Mouse (Mus musculus) adrenal gland, adult 2 months (tissue): ENCODE measurements around the gene Psmd14. TPM values are rescaled to one million over a fixed set of nuclear protein-coding genes. Genes with fewer than 3 reads are reported as not detected.

Experiments used
- DNase-seq: peaks from one replicate; pipeline ENCODE4 v3.0.0; 2021
- long read RNA-seq: library from polyadenylated mRNA; stranded (forward); transcript quantifications from one replicate; pipeline ENCODE4 v2.0.0, GENCODE M21; 2021
- polyA plus RNA-seq: library from polyadenylated mRNA; depleted of rRNA; stranded (reverse); fragments of >200 nt; gene quantifications from 2 replicates; pipeline ENCODE4 v1.2.3, GENCODE M21; 2012; rRNA removed
- total RNA-seq, 2 experiments: library from RNA; stranded (reverse); gene quantifications; 2 replicates each; pipeline ENCODE4 v1.2.3; 2021

Psmd14 gene
- 100 to 1,000 TPM; 108 to 118 TPM for total RNA-seq
- polyA plus RNA-seq: 2.3 and 3.1 TPM in 2 replicates
- long read RNA-seq, transcript Psmd14-201 (12 exons, 1,541 nt): major isoform, 84 of 89 reads
- long read RNA-seq, partial matches to known transcripts: 0 of 89 reads
- long read RNA-seq, other reads (novel, unspliced or antisense): 4 of 89 reads

- peak; percentile 93 for DNase-seq
These were observed at the start of gene Psmd14 for GRCm38 (mm10) chr2:61711108-61712040. TSS of gene Psmd14 (plus strand) at chr2:61711694.

GRCm38 (mm10) chr2:61662833-61663232, 48.7 kb upstream of the Psmd14 start:
- DNase-seq: no peak

- no peak for DNase-seq
These were observed 47.8 kb upstream of the Psmd14 start for GRCm38 (mm10) chr2:61663573-61664241.

GRCm38 (mm10) chr2:61667420-61667819, 44.1 kb upstream of the Psmd14 start:
- DNase-seq: peak; percentile 40

- peak; percentile 61 for DNase-seq
These were observed 43.2 kb upstream of the Psmd14 start for GRCm38 (mm10) chr2:61668260-61668659.

- DNase-seq: no peak
These were observed 36.9 kb upstream of the Psmd14 start for GRCm38 (mm10) chr2:61674555-61674954.

- DNase-seq: no peak
These were observed 29.9 kb upstream of the Psmd14 start for GRCm38 (mm10) chr2:61681572-61681971.

GRCm38 (mm10) chr2:61686533-61686932, 25.0 kb upstream of the Psmd14 start:
- no peak for DNase-seq

- no peak for DNase-seq
These were observed 22.4 kb upstream of the Psmd14 start for GRCm38 (mm10) chr2:61689086-61689485.

GRCm38 (mm10) chr2:61709570-61709969, 1.9 kb upstream of the Psmd14 start:
- no peak for DNase-seq

GRCm38 (mm10) chr2:61712526-61712925, 1.0 kb downstream of the Psmd14 start:
- no peak for DNase-seq

GRCm38 (mm10) chr2:61722401-61722982, 11.0 kb downstream of the Psmd14 start:
- DNase-seq: no peak

- DNase-seq: no peak
These were observed 21.4 kb downstream of the Psmd14 start for GRCm38 (mm10) chr2:61732802-61733486.

- no peak for DNase-seq
These were observed 22.7 kb downstream of the Psmd14 start for GRCm38 (mm10) chr2:61734175-61734574.

- DNase-seq: no peak
These were observed 34.6 kb downstream of the Psmd14 start for GRCm38 (mm10) chr2:61746051-61746450.

- no peak for DNase-seq
These were observed 35.1 kb downstream of the Psmd14 start for GRCm38 (mm10) chr2:61746580-61746979.

GRCm38 (mm10) chr2:61747411-61747810, 35.9 kb downstream of the Psmd14 start:
- DNase-seq: no peak

GRCm38 (mm10) chr2:61750702-61751101, 39.2 kb downstream of the Psmd14 start:
- no peak for DNase-seq

GRCm38 (mm10) chr2:61751286-61751685, 39.8 kb downstream of the Psmd14 start:
- DNase-seq: no peak

- DNase-seq: no peak
These were observed 40.9 kb downstream of the Psmd14 start for GRCm38 (mm10) chr2:61752362-61752761.

- DNase-seq: no peak
These were observed 43.5 kb downstream of the Psmd14 start for GRCm38 (mm10) chr2:61754989-61755388.
